Mouse (Mus musculus) retina, postnatal 1 day (tissue): ENCODE data around the gene Lrrfip2.

Experiments used
- DNase-seq: peaks from one replicate; pipeline ENCODE4 v3.0.0-alpha.2; 2012

Gene Lrrfip2

DNA sequence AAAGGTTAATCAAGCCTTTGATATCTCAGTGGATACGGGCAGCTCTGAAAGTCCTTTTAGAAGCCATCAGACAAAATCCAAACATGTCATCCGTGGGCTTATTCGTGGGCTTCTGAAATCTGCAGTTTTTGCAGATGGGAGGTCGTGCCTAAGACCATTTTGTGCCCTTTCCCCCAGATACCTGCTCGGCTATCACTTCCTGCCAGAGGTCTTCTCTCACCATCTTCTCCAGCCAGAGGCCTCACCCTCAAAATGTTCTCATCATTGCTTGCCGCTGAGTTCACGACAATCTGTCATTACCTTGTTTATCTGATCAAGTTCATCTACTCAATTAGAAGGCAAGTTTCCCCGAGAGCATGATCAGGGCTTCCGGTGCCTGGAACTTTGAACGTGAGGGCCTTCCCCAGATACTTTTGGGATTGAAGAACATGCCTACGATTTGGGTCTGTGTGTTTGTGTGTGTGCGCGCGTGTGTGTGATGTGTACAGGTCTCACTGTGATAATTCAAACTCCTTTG lies at the start of gene Lrrfip2:
TSS of gene Lrrfip2 (plus strand) at position 467 of the 517 bp plus-strand sequence.
- DNase-seq = no peak

DNA sequence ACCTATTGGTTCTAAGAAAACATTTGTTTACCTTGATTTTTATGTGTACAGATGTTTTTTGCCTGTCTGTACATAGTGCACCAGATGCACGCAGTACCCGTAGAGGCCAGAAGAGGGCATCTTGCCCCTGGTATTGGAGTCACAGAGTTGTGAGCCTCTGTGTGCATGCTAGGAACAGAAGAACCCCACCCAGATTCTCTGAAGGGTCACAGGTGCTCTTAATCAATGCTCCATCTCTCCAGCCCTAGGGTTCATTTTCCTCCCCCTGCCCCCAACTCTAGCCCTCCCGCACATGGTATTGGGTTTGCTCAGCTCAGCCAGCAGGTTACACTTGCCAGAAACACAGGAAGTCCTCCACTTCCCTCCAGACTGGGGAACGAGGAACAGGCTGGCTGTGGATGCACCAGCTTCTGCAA lies 46.8 kb upstream of the Lrrfip2 start:
- DNase-seq = peak; percentile 53

DNA sequence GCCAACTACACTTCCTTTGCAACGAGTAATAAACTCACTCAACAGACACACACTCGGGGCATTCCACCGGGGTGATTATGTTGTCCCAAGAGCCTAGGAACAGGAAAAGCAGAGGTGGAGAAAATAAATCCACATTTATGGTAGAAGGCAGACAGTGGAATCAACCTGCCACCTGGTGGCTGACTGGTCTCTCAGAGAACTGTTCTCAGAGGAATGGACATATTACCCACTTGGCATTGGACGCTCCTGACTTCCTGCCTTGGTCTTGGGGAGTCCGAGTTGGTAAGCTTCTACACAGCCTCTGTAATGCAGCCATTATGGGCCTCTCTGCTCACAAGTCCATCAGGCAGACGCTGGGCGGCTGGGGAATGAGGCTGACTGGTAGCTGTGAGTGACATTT lies 45.2 kb upstream of the Lrrfip2 start:
- DNase-seq = no peak

DNA sequence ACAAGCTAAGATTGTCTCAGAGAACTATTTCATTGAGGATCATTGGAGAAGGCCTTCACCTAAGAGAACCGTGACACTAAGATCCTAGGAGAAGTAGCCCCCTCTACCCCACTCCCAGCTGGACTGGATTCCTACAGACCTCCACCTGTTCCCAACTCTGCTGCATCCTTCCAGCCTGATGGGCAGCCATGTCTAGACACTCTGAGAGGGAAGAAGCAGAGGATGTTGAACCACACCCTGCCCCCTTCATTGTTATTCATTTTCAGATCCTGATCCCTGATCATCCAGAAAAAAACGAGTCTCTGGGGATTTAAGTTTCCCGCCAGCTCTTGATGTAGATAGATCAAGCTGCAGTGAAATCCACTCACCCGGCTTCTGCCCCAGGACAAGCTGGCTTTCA lies 44.4 kb upstream of the Lrrfip2 start:
- no peak for DNase-seq

DNA sequence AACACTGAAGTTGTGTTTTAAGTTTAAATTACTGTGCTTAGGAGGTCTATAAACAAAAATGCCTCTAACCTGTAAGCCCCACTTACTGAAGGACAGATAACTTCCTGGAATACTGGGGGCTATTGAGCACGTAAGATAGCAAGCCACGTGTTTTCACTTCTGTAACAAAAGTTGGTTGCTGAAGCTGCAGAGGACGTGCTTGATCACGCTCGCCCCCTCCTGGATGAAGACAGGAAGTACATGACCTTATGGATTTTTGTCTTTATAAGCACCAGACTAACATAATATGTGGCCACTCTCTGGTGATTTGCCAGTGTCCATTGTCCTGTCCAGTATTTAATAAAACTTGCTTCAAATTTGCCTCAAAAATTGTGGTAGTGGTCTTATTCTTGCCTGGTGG lies 39.6 kb upstream of the Lrrfip2 start:
- DNase-seq = no peak

DNA sequence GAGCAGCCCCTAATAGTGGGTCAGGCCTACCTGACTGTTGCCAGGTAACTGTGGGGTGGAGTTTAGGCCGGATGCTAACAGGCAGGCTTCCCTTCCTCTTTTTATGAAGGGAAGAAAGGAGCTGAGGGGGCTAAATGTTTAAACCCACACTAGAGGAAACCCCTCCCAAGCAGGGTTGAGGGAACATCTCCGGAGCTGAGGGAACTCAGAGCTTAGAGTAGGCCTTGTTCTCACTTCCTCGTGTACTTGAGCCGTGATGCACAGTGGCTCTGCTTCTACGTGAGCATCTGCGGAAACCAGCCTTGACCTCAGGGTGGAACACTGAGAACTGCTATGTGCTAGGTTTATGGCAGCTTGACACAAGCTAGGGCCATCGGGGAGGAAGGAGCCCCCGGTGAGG lies 36.6 kb upstream of the Lrrfip2 start:
- DNase-seq = no peak

DNA sequence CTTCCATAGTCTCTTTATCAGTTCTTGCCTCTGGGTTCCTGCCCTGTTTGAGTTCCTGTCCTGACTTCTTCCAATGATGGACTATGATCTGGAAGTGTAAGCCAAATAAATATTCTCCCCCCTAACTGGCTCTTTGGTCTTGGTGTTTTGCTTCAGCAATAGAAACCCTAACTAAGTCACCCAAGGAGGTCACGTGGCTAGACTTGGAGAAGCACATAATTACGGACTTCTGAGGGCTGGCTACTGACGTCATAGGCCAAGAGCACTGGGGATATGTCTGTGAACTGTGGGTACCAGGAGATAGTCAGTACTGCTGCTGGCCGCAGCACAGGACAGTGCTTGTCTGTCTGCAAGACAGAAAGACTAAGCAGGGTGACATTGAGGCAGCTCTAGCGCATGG lies 35.6 kb upstream of the Lrrfip2 start:
- DNase-seq = no peak

DNA sequence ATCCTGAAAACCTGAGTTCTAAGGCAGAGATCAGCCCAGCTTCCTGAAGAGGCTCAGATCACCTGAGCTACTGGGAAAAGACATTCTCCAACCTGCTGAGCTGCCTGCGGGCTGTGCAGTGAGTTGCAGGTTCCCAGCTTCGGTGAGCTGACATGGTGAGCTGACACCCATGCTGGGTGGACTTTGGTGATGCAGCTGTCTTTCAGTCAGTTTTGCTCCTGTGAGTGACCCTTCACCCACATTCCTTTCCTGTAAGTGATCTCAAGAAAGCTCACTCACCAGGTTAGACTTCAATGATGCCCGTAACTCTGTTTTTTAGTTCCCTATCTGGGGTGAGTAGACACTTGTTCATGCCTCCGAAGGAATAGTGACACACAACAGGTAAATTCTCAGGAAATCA lies 32.1 kb upstream of the Lrrfip2 start:
- DNase-seq = no peak

DNA sequence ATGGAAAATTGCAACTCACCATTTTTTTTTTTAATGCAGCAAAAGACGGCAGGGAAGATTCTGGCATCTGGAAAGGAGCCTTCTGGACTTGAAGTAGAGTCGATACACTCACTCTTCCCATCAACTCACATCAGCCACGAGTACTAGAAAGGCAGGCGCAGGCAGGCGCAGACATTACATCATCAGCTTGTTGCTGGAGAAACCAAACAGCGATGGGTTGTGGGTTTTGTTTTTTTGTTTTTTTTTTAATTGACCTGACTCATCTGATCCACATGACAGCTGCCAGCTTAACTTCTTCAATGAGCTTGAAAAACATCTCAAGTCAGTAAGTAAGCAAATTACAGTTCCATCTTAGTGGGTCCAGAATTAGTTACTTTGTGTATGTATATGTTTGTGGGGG lies 31.3 kb upstream of the Lrrfip2 start:
- DNase-seq = no peak

DNA sequence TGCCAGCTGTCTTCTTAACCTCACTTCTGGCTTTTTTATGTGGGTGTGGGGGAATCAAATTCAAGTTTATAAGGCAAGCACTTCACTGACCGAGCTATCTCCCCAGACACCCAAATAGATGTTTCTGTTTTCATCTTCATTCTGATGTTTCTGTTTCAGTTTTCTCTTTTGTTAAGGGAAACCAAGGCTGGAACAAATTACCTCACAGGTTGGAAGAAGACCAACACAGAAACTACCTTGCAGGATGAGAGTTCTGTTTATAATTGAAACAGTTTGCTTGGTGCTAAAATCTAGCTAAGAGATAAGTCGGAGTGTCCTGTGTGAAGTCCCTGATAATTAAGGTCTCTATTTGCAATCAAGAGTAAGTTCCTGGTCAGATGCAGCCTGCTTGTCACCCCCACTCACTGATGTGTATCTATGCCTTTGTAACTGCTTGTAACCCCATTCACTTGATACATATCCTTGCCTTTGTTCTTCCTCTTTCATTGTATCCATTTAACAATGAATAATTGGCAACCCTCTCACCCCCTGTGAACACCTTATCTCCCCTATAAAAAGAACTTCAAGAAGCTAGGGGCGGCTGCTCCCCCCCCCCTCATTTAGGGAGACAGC lies 30.3 kb upstream of the Lrrfip2 start:
- no peak for DNase-seq

DNA sequence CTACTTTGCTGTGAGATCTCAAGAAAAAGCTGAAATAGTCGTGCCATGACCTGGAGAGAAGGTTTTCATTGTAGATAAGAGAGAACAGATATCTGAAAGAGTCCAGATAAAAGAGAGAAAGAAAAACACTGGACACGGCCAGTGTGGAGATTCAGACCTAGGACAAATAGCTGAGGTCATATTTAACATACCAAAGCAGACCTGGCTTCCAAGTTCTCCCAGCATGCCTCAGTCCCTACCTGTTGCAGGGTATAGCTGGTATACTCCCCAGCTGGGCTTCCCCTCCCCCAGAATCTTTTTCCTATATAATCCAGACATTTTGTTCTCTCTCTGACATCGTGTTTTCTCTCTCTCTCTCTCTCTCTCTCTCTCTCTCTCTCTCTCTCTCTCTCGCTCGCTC lies 29.4 kb upstream of the Lrrfip2 start:
- DNase-seq = no peak

DNA sequence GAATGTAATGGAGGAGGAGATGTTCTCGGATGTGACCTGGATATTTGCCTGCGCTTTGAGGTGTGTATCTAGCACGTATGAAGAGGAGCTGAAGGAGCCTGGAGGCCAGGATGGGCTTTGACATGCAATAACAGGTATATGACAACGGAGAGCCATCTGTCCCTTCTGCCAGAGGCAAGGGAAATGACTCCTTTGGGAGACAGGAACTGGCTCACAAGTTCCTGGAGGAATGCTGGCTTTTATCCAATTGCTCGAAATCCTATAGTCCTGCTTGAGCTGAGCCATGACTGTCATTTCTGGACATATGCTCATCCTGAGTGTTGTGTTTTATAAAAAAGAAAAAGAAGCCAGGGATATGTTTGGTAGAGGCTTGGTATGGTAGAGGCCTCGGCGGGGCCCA lies 28.5 kb upstream of the Lrrfip2 start:
- DNase-seq = peak; percentile 21

DNA sequence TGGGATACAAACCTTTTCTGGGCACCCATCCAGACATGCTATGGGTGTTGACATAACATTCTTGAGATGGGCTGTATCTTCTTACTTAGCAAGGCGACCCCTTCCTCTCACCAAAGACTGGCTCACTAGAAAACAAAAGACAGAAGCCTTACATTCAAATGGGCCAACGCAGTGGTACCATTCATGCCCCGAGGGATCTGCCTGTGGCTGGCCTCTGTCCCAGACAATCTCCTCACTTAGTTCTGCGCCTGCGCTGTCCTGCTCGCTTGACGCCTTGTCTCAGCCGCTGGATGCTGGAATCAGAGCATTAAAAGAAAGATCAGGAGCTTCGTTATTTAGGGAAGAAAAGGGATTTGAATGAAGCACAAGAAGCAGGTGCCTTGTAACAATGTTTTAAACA lies 24.7 kb upstream of the Lrrfip2 start:
- no peak for DNase-seq

DNA sequence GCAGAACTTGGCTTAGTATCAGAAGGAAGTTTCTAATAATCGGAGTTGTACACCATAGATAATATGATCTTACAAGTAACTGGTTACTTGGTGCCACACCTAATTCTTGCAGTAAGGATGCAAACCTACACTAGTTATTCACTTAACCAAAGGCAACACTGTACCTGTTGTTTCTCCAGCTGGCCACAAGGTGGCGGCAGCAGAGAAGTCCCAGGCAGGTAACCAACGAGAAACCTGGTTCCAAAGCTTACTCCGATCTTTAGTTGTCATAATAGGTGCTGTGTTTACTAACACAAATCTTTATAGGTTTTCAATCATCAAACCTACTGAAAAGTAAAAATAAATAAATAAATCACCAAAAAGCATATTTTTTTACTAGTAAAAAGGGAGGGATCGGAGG lies 24.3 kb upstream of the Lrrfip2 start:
- peak; percentile 58 for DNase-seq

DNA sequence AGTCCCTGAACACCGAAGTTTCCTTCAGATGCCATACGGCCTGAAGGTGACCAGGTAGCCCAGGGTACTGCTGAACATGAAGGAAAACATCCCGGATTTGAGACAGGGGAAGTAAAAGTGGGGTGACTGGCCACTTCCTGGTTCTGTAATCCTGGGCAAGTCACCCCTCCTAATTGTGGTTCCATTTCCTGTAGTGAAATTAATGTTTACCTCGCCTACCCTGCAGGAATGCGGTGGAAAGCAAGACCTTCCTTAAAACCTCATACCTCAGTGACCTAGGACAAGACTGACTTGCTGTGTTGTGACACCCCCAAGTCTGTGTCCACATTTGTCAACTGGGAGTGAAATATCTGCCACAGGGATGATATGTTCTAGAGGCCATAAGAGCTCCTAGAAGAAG lies 22.8 kb upstream of the Lrrfip2 start:
- no peak for DNase-seq

DNA sequence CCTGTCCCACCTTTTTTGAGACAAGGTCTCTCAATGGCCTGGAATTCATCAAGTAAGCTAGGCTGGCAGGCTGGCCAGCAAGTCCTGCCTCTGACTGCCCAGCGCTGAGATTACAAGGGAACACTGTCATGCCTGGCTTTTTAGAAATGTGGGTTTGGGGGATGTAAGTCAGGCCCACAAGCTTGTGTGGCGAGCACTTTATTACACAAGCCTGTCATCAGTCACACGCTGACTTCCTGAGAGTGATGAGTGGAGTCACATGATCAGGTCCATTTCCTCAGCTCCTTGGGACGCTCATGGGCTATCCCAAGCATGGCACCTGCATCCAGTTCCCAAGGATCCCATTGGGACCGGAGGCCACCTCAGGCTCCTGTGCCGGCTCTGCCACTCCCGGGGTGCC lies 21.7 kb upstream of the Lrrfip2 start:
- no peak for DNase-seq

DNA sequence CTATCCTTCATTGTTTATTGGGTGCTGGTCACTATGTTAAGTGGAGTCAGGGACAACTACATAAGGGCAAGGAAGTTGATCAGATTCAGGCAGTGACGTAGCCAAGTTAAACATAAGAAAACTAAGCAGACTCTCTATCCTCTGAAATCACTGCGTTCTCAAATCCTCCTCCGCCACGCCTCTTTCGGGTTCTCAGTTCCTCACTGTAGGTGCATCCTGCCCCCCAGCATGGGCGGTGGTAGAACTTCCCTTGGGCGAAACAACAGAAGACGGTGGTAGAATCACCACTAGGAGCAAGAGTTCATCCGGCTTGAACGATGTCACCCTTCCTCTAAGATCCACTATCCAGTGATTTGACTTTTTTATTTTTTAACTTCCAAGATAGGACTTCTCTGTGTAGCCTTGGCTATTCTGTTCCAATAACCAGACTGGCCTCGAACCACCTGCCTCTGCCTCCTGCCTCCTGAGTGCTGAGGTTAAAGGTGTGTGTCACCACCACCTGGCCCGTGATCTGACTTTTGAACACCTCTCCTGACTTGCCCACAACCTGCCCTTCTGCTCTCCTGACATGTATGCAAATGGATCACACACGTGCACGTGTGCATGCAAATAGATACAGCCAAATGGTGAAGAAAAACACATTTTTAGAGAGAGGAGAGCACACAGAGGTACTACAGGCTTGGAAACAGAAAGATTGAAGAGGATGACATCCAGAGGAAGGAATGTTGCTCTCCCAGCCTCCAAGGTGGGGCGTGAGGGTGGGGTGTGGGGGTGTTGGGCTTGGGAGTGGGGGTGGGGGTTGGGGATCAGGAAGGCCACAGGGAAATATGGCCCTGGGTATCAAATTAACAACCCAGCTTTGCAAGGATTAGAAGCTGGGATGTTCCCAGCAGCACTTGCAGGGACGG lies 20.7 kb upstream of the Lrrfip2 start:
- DNase-seq = no peak

DNA sequence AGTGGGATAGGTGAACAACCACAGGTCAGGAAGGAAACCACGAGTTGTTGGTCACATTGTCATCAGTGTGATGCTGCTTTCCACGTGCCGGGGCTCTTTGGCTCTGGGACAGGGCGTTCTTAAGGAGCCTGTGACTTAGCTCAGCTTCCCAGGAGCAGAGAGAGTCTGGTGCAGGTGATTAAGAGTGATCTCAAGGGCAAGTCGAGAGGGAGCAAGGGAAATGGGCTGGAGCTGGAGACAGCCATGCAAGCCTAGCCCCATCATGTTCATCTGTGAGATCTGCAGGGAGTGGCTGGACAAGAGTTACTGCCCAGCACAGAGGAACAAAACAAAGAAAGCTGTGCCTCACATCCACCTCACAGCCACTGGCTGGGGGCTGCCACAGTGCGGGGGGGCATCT lies 19.8 kb upstream of the Lrrfip2 start:
- no peak for DNase-seq

DNA sequence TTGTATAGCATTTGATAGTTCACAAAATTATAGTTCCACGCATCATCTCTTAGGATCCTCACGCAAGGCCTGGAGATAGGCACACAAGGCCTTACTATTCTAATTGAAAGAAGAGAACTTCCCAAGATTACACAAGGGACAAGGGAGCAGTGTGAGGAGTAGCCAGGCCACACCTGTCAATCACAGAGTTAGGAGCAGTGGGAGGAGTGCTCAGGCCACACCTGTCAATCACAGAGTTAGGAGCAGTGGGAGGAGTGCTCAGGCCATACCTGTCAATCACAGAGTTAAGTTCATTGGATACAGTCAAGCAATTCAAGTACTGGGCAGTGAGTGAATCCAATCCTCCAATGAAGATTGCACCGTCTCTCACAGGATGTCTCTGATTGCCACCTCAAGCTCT lies 17.0 kb upstream of the Lrrfip2 start:
- no peak for DNase-seq

DNA sequence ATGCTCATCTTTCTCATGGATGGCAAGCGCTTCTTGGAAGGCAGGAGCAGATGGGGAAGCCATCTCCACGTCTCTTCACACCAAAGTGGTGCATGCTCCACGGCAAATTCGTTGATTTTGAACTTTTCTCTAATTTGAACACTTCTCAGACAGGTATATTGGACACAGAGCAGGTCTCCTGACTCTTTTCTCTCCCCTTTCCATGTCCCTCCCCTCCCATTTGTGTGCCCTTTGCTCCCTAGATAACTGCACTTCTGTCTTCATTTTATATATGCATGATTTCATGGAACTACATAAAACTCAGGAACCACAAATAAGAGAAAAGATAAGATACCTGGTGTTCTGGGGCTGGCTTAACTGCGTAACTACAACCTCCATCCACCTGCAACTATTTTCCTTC lies 14.1 kb upstream of the Lrrfip2 start:
- no peak for DNase-seq

DNA sequence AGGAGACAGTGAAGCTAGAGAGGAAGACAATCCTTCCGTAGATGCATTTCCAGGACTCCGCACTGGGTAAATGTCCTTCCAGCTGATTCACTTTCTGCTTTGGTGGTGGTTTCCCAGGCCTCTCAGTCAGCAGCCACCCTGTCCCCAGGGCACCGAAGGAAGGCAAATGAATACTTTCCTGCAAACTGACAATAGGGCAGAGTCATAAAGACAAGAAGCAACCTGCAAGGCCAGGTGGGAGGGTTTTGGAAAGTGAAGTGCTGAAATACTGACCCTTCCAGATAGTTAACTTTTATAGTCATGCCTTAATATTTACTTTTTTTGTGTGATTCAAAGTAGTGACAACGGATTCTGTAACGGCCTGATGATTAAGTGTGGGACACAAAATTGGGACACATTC lies 13.5 kb upstream of the Lrrfip2 start:
- no peak for DNase-seq

DNA sequence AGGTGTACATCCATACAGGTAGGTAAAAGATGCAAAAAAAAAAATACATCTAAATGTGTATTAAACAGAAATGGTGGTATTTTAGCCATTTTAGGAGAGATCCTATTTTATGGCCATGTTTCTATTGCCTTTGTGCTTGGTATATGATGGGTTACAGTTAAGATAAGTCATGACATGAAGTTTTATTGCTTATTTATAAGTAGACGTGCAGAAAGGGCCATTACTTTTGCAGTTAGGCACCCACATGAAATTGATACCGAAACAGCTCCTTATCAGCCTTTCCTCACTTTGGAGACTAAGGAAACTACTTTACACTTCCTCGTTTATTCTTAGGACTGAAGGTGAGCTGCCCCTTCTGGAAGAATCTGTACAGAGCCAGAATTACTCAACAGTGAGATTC lies 9.5 kb upstream of the Lrrfip2 start:
- no peak for DNase-seq

DNA sequence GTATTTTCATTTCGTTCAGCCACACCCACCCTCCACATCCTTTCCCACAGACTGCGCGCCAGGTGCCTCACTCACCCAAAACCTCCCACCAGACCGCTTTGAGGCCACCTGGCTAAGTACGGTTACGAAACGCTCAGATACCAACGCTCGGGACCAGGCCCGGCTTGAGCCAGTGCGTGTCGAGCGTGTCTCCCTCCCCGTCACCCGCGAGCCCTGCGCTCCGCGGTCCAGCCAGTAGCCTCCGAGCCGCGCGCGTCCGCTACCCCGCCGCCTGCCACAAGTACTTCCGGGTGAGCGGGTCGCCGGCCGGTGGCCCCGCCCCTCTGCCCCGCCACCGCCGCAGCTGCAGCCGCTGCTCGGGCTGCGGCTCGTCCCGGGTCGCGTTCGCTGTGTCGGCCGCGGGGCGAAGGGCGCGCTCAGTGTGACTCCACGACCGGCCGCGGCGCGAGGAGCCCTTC lies 431 bp downstream of the Lrrfip2 start:
- peak; percentile 90 for DNase-seq

DNA sequence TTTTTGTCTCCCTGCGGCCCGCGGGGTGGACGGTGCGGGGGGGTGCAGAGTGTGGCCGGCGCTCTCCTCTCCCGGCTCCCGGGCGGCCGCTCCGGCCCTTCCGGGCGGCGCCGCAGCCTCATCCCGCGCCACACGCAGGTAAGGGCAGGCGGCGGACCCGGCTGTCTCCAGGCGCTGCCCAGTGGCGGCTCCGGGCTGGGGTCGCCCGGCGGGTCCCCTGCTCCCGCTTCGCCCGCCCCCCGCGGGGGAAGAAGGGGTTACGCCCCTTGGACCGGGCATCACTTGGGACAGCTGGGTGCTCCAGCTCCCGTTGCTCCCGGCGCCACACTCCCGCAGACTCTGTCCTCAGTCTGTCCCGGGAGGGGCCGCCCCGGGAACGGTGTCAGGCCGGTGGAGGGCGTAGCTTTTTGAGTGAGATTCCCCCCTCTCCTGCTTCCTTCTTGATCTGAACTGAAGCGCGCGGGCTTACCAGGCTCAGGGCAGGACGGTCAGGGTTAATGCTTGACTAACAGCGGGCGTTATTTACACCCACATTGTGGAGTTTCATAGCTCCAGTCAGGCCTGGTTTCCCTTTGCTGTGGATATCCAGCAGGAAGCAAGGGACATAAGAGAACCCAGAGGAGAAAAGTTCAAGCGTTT lies 979 bp downstream of the Lrrfip2 start:
- peak; percentile 63 for DNase-seq
